ENCODE assay signal across 22 mouse cellular contexts in the genomic region with DNA sequence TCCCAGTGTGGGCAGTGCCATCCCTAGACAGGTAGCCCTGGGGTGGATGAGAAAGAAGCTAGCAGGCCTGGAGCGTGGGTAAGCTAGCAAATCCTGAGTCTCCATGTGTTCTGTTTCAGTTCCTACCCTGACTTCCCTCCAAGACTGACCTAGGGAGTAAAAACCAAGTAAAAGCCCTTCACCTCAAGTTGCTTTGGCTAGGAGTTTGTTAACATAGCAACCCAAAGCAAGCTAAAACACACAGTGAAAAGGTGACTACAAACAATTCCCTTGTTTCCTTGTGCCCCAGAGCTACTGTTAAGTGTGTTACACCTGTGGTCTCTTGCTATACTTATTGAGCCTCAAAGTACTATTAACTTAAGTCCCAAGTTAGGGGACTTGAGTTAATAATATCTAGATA. TPM values are rescaled to one million over a fixed set of nuclear protein-coding genes. Genes with fewer than 3 reads are reported as not detected.
DNase-seq lines count a peak whose midpoint lies in the region; ATAC-seq and TF ChIP-seq lines count a peak whose summit lies in the region.
"Had no signal": no experiment of that assay in that cellular context is flagged by ENCODE, and none has a peak within 500 bp of the region (broad histone marks: within the 10 kb centered on the region; RNA-seq: fewer than 3 reads in every experiment).

No protein-coding gene starts in this region.

- H3K27me3 ChIP-seq in lung, embryonic 14.5 days (ENCODE audit: insufficient read depth, low read length): no peaks in the 10 kb centered on the region
- no peaks in the 10 kb centered on the region for H3K27me3 ChIP-seq in lung, postnatal 0 days (replicated peaks; ENCODE audit: insufficient read depth, low read length)
- no peaks in the 10 kb centered on the region for H3K27me3 ChIP-seq in midbrain, embryonic 15.5 days (replicated peaks)
- H3K27me3 ChIP-seq: forebrain, embryonic 13.5 days; hindbrain, embryonic 12.5 days; hindbrain, embryonic 15.5 days had no signal

- ATAC-seq in lung, embryonic 14.5 days (ENCODE audit: insufficient read depth): no peak
- ATAC-seq in lung, postnatal 0 days: peak; percentile 38
- ATAC-seq in midbrain, embryonic 15.5 days (replicated peaks): no peak
- ATAC-seq: activated CD4-positive, CD25-positive, alpha-beta regulatory T cell, adult 4 months; CD4-positive, CD25-positive, alpha-beta regulatory T cell, adult 4 months; forebrain, embryonic 13.5 days; forebrain, embryonic 16.5 days had no signal

- no peak overlapping the region for H3K9ac ChIP-seq in lung, embryonic 14.5 days
- no peak overlapping the region for H3K9ac ChIP-seq in lung, postnatal 0 days (replicated peaks; ENCODE audit: low read depth)
- H3K9ac ChIP-seq in midbrain, embryonic 15.5 days: no peak overlapping the region
- H3K9ac ChIP-seq: forebrain, embryonic 13.5 days; hindbrain, embryonic 12.5 days; hindbrain, embryonic 15.5 days had no signal

- H3K9me3 ChIP-seq in lung, embryonic 14.5 days (ENCODE audit: low read depth, low read length): no peaks in the 10 kb centered on the region
- no peaks in the 10 kb centered on the region for H3K9me3 ChIP-seq in lung, postnatal 0 days (ENCODE audit: low read length)
- H3K9me3 ChIP-seq in midbrain, embryonic 15.5 days: no peaks in the 10 kb centered on the region
- H3K9me3 ChIP-seq: forebrain, embryonic 10.5 days; forebrain, embryonic 13.5 days; heart, embryonic 10.5 days; hindbrain, embryonic 12.5 days; hindbrain, embryonic 15.5 days had no signal

- no peak overlapping the region for H3K4me3 ChIP-seq in lung, embryonic 14.5 days (ENCODE audit: low read depth, low read length)
- H3K4me3 ChIP-seq in lung, postnatal 0 days (ENCODE audit: low read depth, low read length): no peak overlapping the region
- H3K4me3 ChIP-seq in lung, adult 2 months (replicated peaks; ENCODE audit: extremely low read depth, low read depth, low read length): no peak overlapping the region
- H3K4me3 ChIP-seq in midbrain, embryonic 15.5 days: no peak overlapping the region
- H3K4me3 ChIP-seq: forebrain, embryonic 10.5 days; forebrain, embryonic 13.5 days; heart, adult 2 months; heart, embryonic 10.5 days; hindbrain, embryonic 12.5 days; hindbrain, embryonic 15.5 days had no signal

- 60% methylated on average over 1 of the region's 1 CpGs for WGBS in lung, embryonic 14.5 days
- WGBS in lung, postnatal 0 days: 75% methylated on average over 1 of the region's 1 CpGs
- 72% methylated on average over 1 of the region's 1 CpGs for WGBS in lung, adult 2 months
- 88% methylated on average over 1 of the region's 1 CpGs for WGBS in midbrain, embryonic 15.5 days

- peak overlapping the region; percentile 51 for H3K27ac ChIP-seq in lung, embryonic 14.5 days (ENCODE audit: low read depth)
- 0 out of 2 replicates have a peak overlapping the region, but pooled peaks have one; percentile 14 for H3K27ac ChIP-seq in lung, postnatal 0 days (ENCODE audit: low read length)
- no peak overlapping the region for H3K27ac ChIP-seq in midbrain, embryonic 15.5 days
- H3K27ac ChIP-seq: forebrain, embryonic 10.5 days; forebrain, embryonic 13.5 days; heart, adult 2 months; heart, embryonic 10.5 days; hindbrain, embryonic 12.5 days; hindbrain, embryonic 15.5 days had no signal

- no peak for DNase-seq in lung, embryonic 14.5 days
- no peak for DNase-seq in lung, postnatal 10 days
- peak; percentile 58 for DNase-seq in lung, postnatal 0 days (ENCODE audit: low spot score)
- DNase-seq in lung, adult 2 months: no peak
- DNase-seq in lung, postnatal 25 days (ENCODE audit: low spot score): peak; percentile 63
- DNase-seq: adrenal gland, postnatal 10 days; adrenal gland, postnatal 36 days; cerebellum, adult 18-20 months; cerebellum, adult 9-10 months; cerebellum, postnatal 14 days; gastrocnemius, postnatal 25 days; heart, adult 2 months had no signal

- no peaks in the 10 kb centered on the region for H3K4me1 ChIP-seq in lung, embryonic 14.5 days (ENCODE audit: insufficient read depth)
- no peaks in the 10 kb centered on the region for H3K4me1 ChIP-seq in lung, postnatal 0 days (ENCODE audit: insufficient read depth, low read depth, low read length)
- H3K4me1 ChIP-seq in lung, adult 2 months (ENCODE audit: control insufficient read depth, insufficient read depth, low read length): no peaks in the 10 kb centered on the region; the same call in 1 of the 2 replicates
- H3K4me1 ChIP-seq in midbrain, embryonic 15.5 days: no peaks in the 10 kb centered on the region
- H3K4me1 ChIP-seq: forebrain, embryonic 13.5 days; hindbrain, embryonic 12.5 days; hindbrain, embryonic 15.5 days had no signal

- TF ChIP-seq EP300 in lung, postnatal 0 days (IDR thresholded peaks at IDR 0.05): no peak

- H3K36me3 ChIP-seq in lung, embryonic 14.5 days (ENCODE audit: insufficient read depth): no peaks in the 10 kb centered on the region
- H3K36me3 ChIP-seq in lung, postnatal 0 days (ENCODE audit: insufficient read depth, low read length): no peaks in the 10 kb centered on the region
- no peaks in the 10 kb centered on the region for H3K36me3 ChIP-seq in midbrain, embryonic 15.5 days (replicated peaks)
- H3K36me3 ChIP-seq: forebrain, embryonic 10.5 days; heart, embryonic 10.5 days; hindbrain, embryonic 12.5 days; hindbrain, embryonic 15.5 days had no signal

- no peak for TF ChIP-seq POLR2A in lung, adult 2 months (IDR thresholded peaks at IDR 0.05; ENCODE audit: borderline replicate concordance, extremely low read depth, low read depth, low read length)

- TF ChIP-seq CTCF in lung, embryonic 14.5 days (IDR thresholded peaks at IDR 0.05; ENCODE audit: low read depth): no peak
- no peak for TF ChIP-seq CTCF in lung, postnatal 0 days (IDR thresholded peaks at IDR 0.05)
- no peak for TF ChIP-seq CTCF in lung, adult 2 months (IDR thresholded peaks at IDR 0.05; ENCODE audit: insufficient read depth, low read length)

- H3K4me2 ChIP-seq in lung, embryonic 14.5 days: no peak overlapping the region
- no peak overlapping the region for H3K4me2 ChIP-seq in lung, postnatal 0 days (replicated peaks; ENCODE audit: low read depth, low read length)
- H3K4me2 ChIP-seq in midbrain, embryonic 15.5 days: no peak overlapping the region
- H3K4me2 ChIP-seq: forebrain, embryonic 13.5 days; hindbrain, embryonic 12.5 days; hindbrain, embryonic 15.5 days had no signal

RNA-seq across cellular contexts. Expression of a gene that starts 1.6 kb away (rescaled TPM):
- 2.5 and 3.0 TPM in 2 replicates for polyA plus RNA-seq in lung, embryonic 14.5 days (2014; fragmentation: Nextera tagmentation; extraction: Ambion mirVana)
- polyA plus RNA-seq in lung, postnatal 0 days (2015; fragmentation: Nextera tagmentation; extraction: Ambion mirVana): 3.7 and 5.4 TPM in 2 replicates
- 4.5 and 5.5 TPM in 2 replicates for polyA plus RNA-seq in lung, adult 2 months (2012; rRNA removed)
- 0.11 TPM in 1 of 2 replicates, not detected in the other for polyA plus RNA-seq in midbrain, embryonic 15.5 days (2015; fragmentation: Nextera tagmentation; extraction: Ambion mirVana)
- polyA plus RNA-seq: activated CD4-positive, CD25-positive, alpha-beta regulatory T cell, adult 4 months; CD4-positive, CD25-positive, alpha-beta regulatory T cell, adult 4 months; embryonic facial prominence, embryonic 11.5 days; forebrain, embryonic 10.5 days; forebrain, embryonic 13.5 days; forebrain, embryonic 16.5 days had no signal

Comparison
In these comparisons a context has a peak if more than half of its experiments do, and no peak if none do; other contexts are left out.
1. DNase-seq: peak in lung, postnatal 0 days (single experiment) and lung, postnatal 25 days (single experiment); none in lung, embryonic 14.5 days (single experiment), lung, postnatal 10 days (single experiment) and lung, adult 2 months (single experiment).